Mouse (Mus musculus): ENCODE data around the gene Asns. TPM values are rescaled to one million over a fixed set of nuclear protein-coding genes. Genes with fewer than 3 reads are reported as not detected.

The Asns gene
- polyA plus RNA-seq, 1 experiment from 2014 or later, result 22.6 TPM

- Histone ChIP-seq H3K27me3 (ENCODE audit: control insufficient read depth, insufficient read depth, low read length) (no peaks in the 10 kb centered on the region), H3K4me3 (ENCODE audit: control insufficient read depth in 1 of 2, insufficient read depth in 1 of 2, low read depth in 1 of 2, low read length in 2 of 2) (no peak overlapping the region), H3K9ac (ENCODE audit: low read length) (no peak overlapping the region), H3K4me2 (ENCODE audit: low read length) (no peak overlapping the region), H3K9me3 (ENCODE audit: control insufficient read depth, low read length) (no peaks in the 10 kb centered on the region), H3K36me3 (ENCODE audit: control insufficient read depth, insufficient read depth, low read length) (no peaks in the 10 kb centered on the region), H3K27ac (replicated peaks in 1 of 2; ENCODE audit: control insufficient read depth in 1 of 2, insufficient read depth in 1 of 2, low read depth in 2 of 2, low read length in 2 of 2) (no peak overlapping the region), H3K4me1 (ENCODE audit: control insufficient read depth in 2 of 2, insufficient read depth in 2 of 2, low read length in 2 of 2) (no peaks in the 10 kb centered on the region)
- ATAC-seq (ENCODE audit: insufficient number of reproducible peaks, insufficient read depth, low FRiP score, low read depth), result no peak
- 50% methylated on average over 4 of the region's 4 CpGs for WGBS
Observed at GRCm38 (mm10) chr6:7661455-7661854, 31.6 kb downstream of the Asns start.

GRCm38 (mm10) chr6:7660377-7661080 lies 32.5 kb downstream of the Asns start:
- Histone ChIP-seq H3K27ac (replicated peaks in 1 of 2; ENCODE audit: control insufficient read depth in 1 of 2, insufficient read depth in 1 of 2, low read depth in 2 of 2, low read length in 2 of 2) (no peak overlapping the region), H3K9me3 (ENCODE audit: control insufficient read depth, low read length) (no peaks in the 10 kb centered on the region), H3K27me3 (ENCODE audit: control insufficient read depth, insufficient read depth, low read length) (no peaks in the 10 kb centered on the region), H3K4me1 (ENCODE audit: control insufficient read depth in 2 of 2, insufficient read depth in 2 of 2, low read length in 2 of 2) (no peaks in the 10 kb centered on the region), H3K4me3 (ENCODE audit: control insufficient read depth in 1 of 2, insufficient read depth in 1 of 2, low read depth in 1 of 2, low read length in 2 of 2) (no peak overlapping the region), H3K36me3 (ENCODE audit: control insufficient read depth, insufficient read depth, low read length) (no peaks in the 10 kb centered on the region), H3K4me2 (ENCODE audit: low read length) (no peak overlapping the region), H3K9ac (ENCODE audit: low read length) (no peak overlapping the region)
- ATAC-seq (ENCODE audit: insufficient number of reproducible peaks, insufficient read depth, low FRiP score, low read depth), result no peak
- WGBS, result 62% methylated on average over 5 of the region's 5 CpGs

- no peaks in the 10 kb centered on the region for H3K36me3 ChIP-seq (ENCODE audit: control insufficient read depth, insufficient read depth, low read length)
- ATAC-seq (ENCODE audit: insufficient number of reproducible peaks, insufficient read depth, low FRiP score, low read depth), result no peak
- 79% methylated on average over 1 of the region's 1 CpGs for WGBS
Observed at GRCm38 (mm10) chr6:7656601-7657000, 36.5 kb downstream of the Asns start.

GRCm38 (mm10) chr6:7648458-7648857 lies 44.6 kb downstream of the Asns start:
- H3K9me3 ChIP-seq (ENCODE audit: control insufficient read depth, low read length), result no peaks in the 10 kb centered on the region
- no peak overlapping the region for H3K27ac ChIP-seq (replicated peaks in 1 of 2; ENCODE audit: control insufficient read depth in 1 of 2, insufficient read depth in 1 of 2, low read depth in 2 of 2, low read length in 2 of 2)
- H3K4me3 ChIP-seq (ENCODE audit: control insufficient read depth in 1 of 2, insufficient read depth in 1 of 2, low read depth in 1 of 2, low read length in 2 of 2), result no peak overlapping the region
- H3K4me2 ChIP-seq (ENCODE audit: low read length), result no peak overlapping the region
- no peak overlapping the region for H3K9ac ChIP-seq (ENCODE audit: low read length)
- ATAC-seq (ENCODE audit: insufficient number of reproducible peaks, insufficient read depth, low FRiP score, low read depth), result no peak
- H3K36me3 ChIP-seq (ENCODE audit: control insufficient read depth, insufficient read depth, low read length), result no peaks in the 10 kb centered on the region
- H3K27me3 ChIP-seq (ENCODE audit: control insufficient read depth, insufficient read depth, low read length), result no peaks in the 10 kb centered on the region
- H3K4me1 ChIP-seq (ENCODE audit: control insufficient read depth in 2 of 2, insufficient read depth in 2 of 2, low read length in 2 of 2), result no peaks in the 10 kb centered on the region

More at GRCm38 (mm10) chr6:7656601-7657000, 36.5 kb downstream of the Asns start:
- no peak overlapping the region for H3K4me2 ChIP-seq (ENCODE audit: low read length)
- H3K4me3 ChIP-seq (ENCODE audit: control insufficient read depth in 1 of 2, insufficient read depth in 1 of 2, low read depth in 1 of 2, low read length in 2 of 2), result no peak overlapping the region
- H3K9ac ChIP-seq (ENCODE audit: low read length), result no peak overlapping the region
- H3K27me3 ChIP-seq (ENCODE audit: control insufficient read depth, insufficient read depth, low read length), result no peaks in the 10 kb centered on the region
- H3K4me1 ChIP-seq (ENCODE audit: control insufficient read depth in 2 of 2, insufficient read depth in 2 of 2, low read length in 2 of 2), result no peaks in the 10 kb centered on the region
- H3K27ac ChIP-seq (replicated peaks in 1 of 2; ENCODE audit: control insufficient read depth in 1 of 2, insufficient read depth in 1 of 2, low read depth in 2 of 2, low read length in 2 of 2), result no peak overlapping the region
- H3K9me3 ChIP-seq (ENCODE audit: control insufficient read depth, low read length), result no peaks in the 10 kb centered on the region

Other genes with a start within 250 kb of the Asns start
- gene Tac1, start 138.4 kb downstream of the Asns start, polyA plus RNA-seq (2014; fragmentation: Nextera tagmentation; extraction: Ambion mirVana), result 0.30 and 0.32 TPM in 2 replicates
- gene C1galt1, start 151.6 kb upstream of the Asns start, polyA plus RNA-seq (2014; fragmentation: Nextera tagmentation; extraction: Ambion mirVana), result 7.0 and 7.1 TPM in 2 replicates